Mouse (Mus musculus): ENCODE data around the gene Kcnq4.

DNA sequence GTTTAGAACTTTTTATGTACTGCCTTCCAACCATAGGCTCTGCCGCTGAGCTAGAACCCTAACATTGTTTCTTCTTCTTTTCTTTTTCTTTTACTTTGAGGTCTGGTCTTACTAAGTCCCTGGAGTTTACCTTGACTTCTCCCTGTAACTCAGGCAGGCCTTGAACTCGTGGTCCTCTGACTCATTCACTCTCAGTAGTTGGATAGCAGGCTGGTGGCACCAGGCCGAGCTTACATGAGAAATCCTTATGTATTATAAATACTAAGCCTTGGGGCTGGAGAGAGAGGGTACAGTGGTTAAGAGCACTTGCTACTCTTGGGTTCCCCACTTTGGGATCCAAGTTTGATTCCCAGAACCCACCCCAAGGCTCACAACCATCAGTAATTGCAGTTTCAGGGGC is 74.8 kb downstream of the Kcnq4 start:
- TF ChIP-seq GATA1 (IDR thresholded peaks at IDR 0.05; ENCODE audit: low read length) (no peak), TAL1 (IDR thresholded peaks at IDR 0.05; ENCODE audit: low read length) (no peak)

Data from erythroblast, embryonic 14.5 days (primary cell).